Mouse (Mus musculus): ENCODE measurements around the gene Nav2. TPM values are rescaled to one million over a fixed set of nuclear protein-coding genes. Genes with fewer than 3 reads are reported as not detected.

Nav2 gene
- polyA plus RNA-seq, 1 experiment from 2014 or later = 36.1 TPM

GRCm38 (mm10) chr7:49210721-49211120 lies 302.2 kb downstream of the Nav2 start:
- no peaks in the 10 kb centered on the region for H3K27me3 ChIP-seq (ENCODE audit: control insufficient read depth, insufficient read depth, low read length)
- H3K36me3 ChIP-seq (ENCODE audit: control insufficient read depth, insufficient read depth, low read length) = no peaks in the 10 kb centered on the region
- H3K4me2 ChIP-seq (replicated peaks; ENCODE audit: low read depth, low read length) = no peak overlapping the region
- H3K4me3 ChIP-seq (ENCODE audit: low read depth, low read length) = no peak overlapping the region
- ATAC-seq (ENCODE audit: low FRiP score) = no peak
- H3K27ac ChIP-seq (ENCODE audit: low read depth, low read length) = no peak overlapping the region
- DNase-seq (ENCODE audit: low spot score) = no peak
- no peaks in the 10 kb centered on the region for H3K4me1 ChIP-seq (replicated peaks; ENCODE audit: control insufficient read depth, insufficient read depth, low read length)
- no peak overlapping the region for H3K9ac ChIP-seq (ENCODE audit: low read depth, low read length)
- WGBS = 88% methylated on average over 8 of the region's 8 CpGs
- no peaks in the 10 kb centered on the region for H3K9me3 ChIP-seq (ENCODE audit: control insufficient read depth, low read length)

- ATAC-seq (ENCODE audit: low FRiP score) (no peak), DNase-seq (ENCODE audit: low spot score) (no peak)
- Histone ChIP-seq H3K27me3 (ENCODE audit: control insufficient read depth, insufficient read depth, low read length) (no peaks in the 10 kb centered on the region), H3K9me3 (ENCODE audit: control insufficient read depth, low read length) (no peaks in the 10 kb centered on the region), H3K4me1 (replicated peaks; ENCODE audit: control insufficient read depth, insufficient read depth, low read length) (no peaks in the 10 kb centered on the region), H3K4me2 (replicated peaks; ENCODE audit: low read depth, low read length) (no peak overlapping the region), H3K4me3 (ENCODE audit: low read depth, low read length) (no peak overlapping the region), H3K27ac (ENCODE audit: low read depth, low read length) (no peak overlapping the region), H3K9ac (ENCODE audit: low read depth, low read length) (no peak overlapping the region), H3K36me3 (ENCODE audit: control insufficient read depth, insufficient read depth, low read length) (no peaks in the 10 kb centered on the region)
- WGBS = 89% methylated on average over 4 of the region's 4 CpGs
Measured at GRCm38 (mm10) chr7:49213011-49213410, 304.5 kb downstream of the Nav2 start.

- WGBS = 65% methylated on average over 6 of the region's 6 CpGs
- no peak overlapping the region for H3K9ac ChIP-seq (ENCODE audit: low read depth, low read length)
- H3K27me3 ChIP-seq (ENCODE audit: control insufficient read depth, insufficient read depth, low read length) = no peaks in the 10 kb centered on the region
- H3K9me3 ChIP-seq (ENCODE audit: control insufficient read depth, low read length) = no peaks in the 10 kb centered on the region
- no peak for DNase-seq (ENCODE audit: low spot score)
- ATAC-seq (ENCODE audit: low FRiP score) = no peak
- H3K4me2 ChIP-seq (replicated peaks; ENCODE audit: low read depth, low read length) = no peak overlapping the region
- no peak overlapping the region for H3K27ac ChIP-seq (ENCODE audit: low read depth, low read length)
- no peaks in the 10 kb centered on the region for H3K4me1 ChIP-seq (replicated peaks; ENCODE audit: control insufficient read depth, insufficient read depth, low read length)
- no peak overlapping the region for H3K4me3 ChIP-seq (ENCODE audit: low read depth, low read length)
- H3K36me3 ChIP-seq (ENCODE audit: control insufficient read depth, insufficient read depth, low read length) = no peaks in the 10 kb centered on the region
Measured at GRCm38 (mm10) chr7:49217786-49218185, 309.3 kb downstream of the Nav2 start.

- Histone ChIP-seq H3K9me3 (ENCODE audit: control insufficient read depth, low read length) (no peaks in the 10 kb centered on the region), H3K27me3 (ENCODE audit: control insufficient read depth, insufficient read depth, low read length) (no peaks in the 10 kb centered on the region), H3K27ac (ENCODE audit: low read depth, low read length) (no peak overlapping the region), H3K4me3 (ENCODE audit: low read depth, low read length) (no peak overlapping the region), H3K4me2 (replicated peaks; ENCODE audit: low read depth, low read length) (no peak overlapping the region), H3K9ac (ENCODE audit: low read depth, low read length) (no peak overlapping the region), H3K4me1 (replicated peaks; ENCODE audit: control insufficient read depth, insufficient read depth, low read length) (no peaks in the 10 kb centered on the region), H3K36me3 (ENCODE audit: control insufficient read depth, insufficient read depth, low read length) (no peaks in the 10 kb centered on the region)
- no peak for DNase-seq (ENCODE audit: low spot score)
- no peak for ATAC-seq (ENCODE audit: low FRiP score)
- WGBS = 83% methylated on average over 5 of the region's 5 CpGs
Measured at GRCm38 (mm10) chr7:49225741-49226140, 317.2 kb downstream of the Nav2 start.

GRCm38 (mm10) chr7:49232969-49233368 lies 324.5 kb downstream of the Nav2 start:
- 88% methylated on average over 2 of the region's 2 CpGs for WGBS
- H3K4me1 ChIP-seq (replicated peaks; ENCODE audit: control insufficient read depth, insufficient read depth, low read length) = no peaks in the 10 kb centered on the region
- ATAC-seq (ENCODE audit: low FRiP score) = no peak

GRCm38 (mm10) chr7:49234288-49234687 lies 325.8 kb downstream of the Nav2 start:
- Histone ChIP-seq H3K4me3 (ENCODE audit: low read depth, low read length) (no peak overlapping the region), H3K27ac (ENCODE audit: low read depth, low read length) (no peak overlapping the region), H3K9me3 (ENCODE audit: control insufficient read depth, low read length) (no peaks in the 10 kb centered on the region), H3K4me1 (replicated peaks; ENCODE audit: control insufficient read depth, insufficient read depth, low read length) (no peaks in the 10 kb centered on the region), H3K27me3 (ENCODE audit: control insufficient read depth, insufficient read depth, low read length) (no peaks in the 10 kb centered on the region), H3K4me2 (replicated peaks; ENCODE audit: low read depth, low read length) (no peak overlapping the region), H3K9ac (ENCODE audit: low read depth, low read length) (no peak overlapping the region), H3K36me3 (ENCODE audit: control insufficient read depth, insufficient read depth, low read length) (no peaks in the 10 kb centered on the region)
- DNase-seq (ENCODE audit: low spot score) (no peak), ATAC-seq (ENCODE audit: low FRiP score) (no peak)
- WGBS = 83% methylated on average over 8 of the region's 8 CpGs

More at GRCm38 (mm10) chr7:49232969-49233368, 324.5 kb downstream of the Nav2 start:
- Histone ChIP-seq H3K4me2 (replicated peaks; ENCODE audit: low read depth, low read length) (no peak overlapping the region), H3K9me3 (ENCODE audit: control insufficient read depth, low read length) (no peaks in the 10 kb centered on the region), H3K36me3 (ENCODE audit: control insufficient read depth, insufficient read depth, low read length) (no peaks in the 10 kb centered on the region), H3K27ac (ENCODE audit: low read depth, low read length) (no peak overlapping the region), H3K4me3 (ENCODE audit: low read depth, low read length) (no peak overlapping the region), H3K27me3 (ENCODE audit: control insufficient read depth, insufficient read depth, low read length) (no peaks in the 10 kb centered on the region), H3K9ac (ENCODE audit: low read depth, low read length) (no peak overlapping the region)
- no peak for DNase-seq (ENCODE audit: low spot score)

GRCm38 (mm10) chr7:49235271-49235681 lies 326.8 kb downstream of the Nav2 start:
- no peaks in the 10 kb centered on the region for H3K9me3 ChIP-seq (ENCODE audit: control insufficient read depth, low read length)
- ATAC-seq (ENCODE audit: low FRiP score) = no peak

GRCm38 (mm10) chr7:49235821-49236220 lies 327.3 kb downstream of the Nav2 start:
- no peak for ATAC-seq (ENCODE audit: low FRiP score)
- DNase-seq (ENCODE audit: low spot score) = no peak
- no peaks in the 10 kb centered on the region for H3K36me3 ChIP-seq (ENCODE audit: control insufficient read depth, insufficient read depth, low read length)
- H3K27ac ChIP-seq (ENCODE audit: low read depth, low read length) = no peak overlapping the region
- no peaks in the 10 kb centered on the region for H3K27me3 ChIP-seq (ENCODE audit: control insufficient read depth, insufficient read depth, low read length)
- H3K9ac ChIP-seq (ENCODE audit: low read depth, low read length) = no peak overlapping the region
- WGBS = 87% methylated on average over 3 of the region's 3 CpGs
- no peaks in the 10 kb centered on the region for H3K4me1 ChIP-seq (replicated peaks; ENCODE audit: control insufficient read depth, insufficient read depth, low read length)
- H3K9me3 ChIP-seq (ENCODE audit: control insufficient read depth, low read length) = no peaks in the 10 kb centered on the region
- H3K4me2 ChIP-seq (replicated peaks; ENCODE audit: low read depth, low read length) = no peak overlapping the region
- no peak overlapping the region for H3K4me3 ChIP-seq (ENCODE audit: low read depth, low read length)

More at GRCm38 (mm10) chr7:49235271-49235681, 326.8 kb downstream of the Nav2 start:
- no peak overlapping the region for H3K9ac ChIP-seq (ENCODE audit: low read depth, low read length)
- no peaks in the 10 kb centered on the region for H3K4me1 ChIP-seq (replicated peaks; ENCODE audit: control insufficient read depth, insufficient read depth, low read length)
- no peak overlapping the region for H3K27ac ChIP-seq (ENCODE audit: low read depth, low read length)
- no peak overlapping the region for H3K4me2 ChIP-seq (replicated peaks; ENCODE audit: low read depth, low read length)
- H3K27me3 ChIP-seq (ENCODE audit: control insufficient read depth, insufficient read depth, low read length) = no peaks in the 10 kb centered on the region
- no peaks in the 10 kb centered on the region for H3K36me3 ChIP-seq (ENCODE audit: control insufficient read depth, insufficient read depth, low read length)
- no peak overlapping the region for H3K4me3 ChIP-seq (ENCODE audit: low read depth, low read length)
- WGBS = 87% methylated on average over 9 of the region's 9 CpGs
- no peak for DNase-seq (ENCODE audit: low spot score)

GRCm38 (mm10) chr7:49240461-49240860 lies 331.9 kb downstream of the Nav2 start:
- 83% methylated on average over 7 of the region's 7 CpGs for WGBS
- H3K9ac ChIP-seq (ENCODE audit: low read depth, low read length) = no peak overlapping the region
- H3K4me3 ChIP-seq (ENCODE audit: low read depth, low read length) = no peak overlapping the region
- H3K4me1 ChIP-seq (replicated peaks; ENCODE audit: control insufficient read depth, insufficient read depth, low read length) = 0 out of 2 replicates have a peak, but pooled peaks cover 2% of the 10 kb centered on the region
- DNase-seq (ENCODE audit: low spot score) = no peak
- H3K9me3 ChIP-seq (ENCODE audit: control insufficient read depth, low read length) = no peaks in the 10 kb centered on the region
- no peaks in the 10 kb centered on the region for H3K36me3 ChIP-seq (ENCODE audit: control insufficient read depth, insufficient read depth, low read length)
- ATAC-seq (ENCODE audit: low FRiP score) = no peak
- H3K4me2 ChIP-seq (replicated peaks; ENCODE audit: low read depth, low read length) = no peak overlapping the region
- H3K27me3 ChIP-seq (ENCODE audit: control insufficient read depth, insufficient read depth, low read length) = no peaks in the 10 kb centered on the region
- H3K27ac ChIP-seq (ENCODE audit: low read depth, low read length) = no peak overlapping the region

All from hindbrain, embryonic 11.5 days (tissue).